Mouse (Mus musculus) urinary bladder, postnatal 4 days (tissue): ENCODE measurements around the gene Fastkd2.

Experiments
- DNase-seq, 2 experiments: peaks; one replicate each; pipeline ENCODE4 v3.0.0; 2021 to 2022; ENCODE audit warnings: low spot score in 2 of 2

Gene Fastkd2

GRCm38 (mm10) chr1:63730240-63730771 lies at the start of gene Fastkd2, which contains the start of gene Mdh1b:
Gene Fastkd2, plus strand, starts transcription at chr1:63730614.
Gene Mdh1b, minus strand, starts transcription at chr1:63730318.
- peak; percentile 78 to 89 for DNase-seq

DNA sequence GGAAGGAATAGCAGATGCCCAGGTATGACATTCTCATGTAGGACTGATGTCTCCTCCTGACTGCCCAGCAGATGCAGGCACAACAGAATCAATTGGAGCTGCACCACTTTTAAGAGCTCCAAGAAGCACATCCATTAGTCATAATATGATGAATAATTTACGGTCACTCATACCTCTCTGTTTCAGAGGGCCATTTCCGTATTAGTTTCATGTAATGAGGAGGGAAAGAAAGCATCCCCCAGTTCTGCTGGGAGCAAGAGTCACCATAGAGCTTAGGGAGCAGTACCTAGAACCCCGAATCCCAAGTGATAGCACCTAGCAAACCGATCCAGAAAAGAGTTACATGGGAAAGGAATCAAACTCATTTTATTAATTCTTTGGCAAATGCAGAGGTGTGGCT lies 43.6 kb upstream of the Fastkd2 start, which contains the start of gene Dytn:
TSS of gene Dytn (minus strand) at position 101 of the 400 bp plus-strand sequence.
- DNase-seq, result no peak

DNA sequence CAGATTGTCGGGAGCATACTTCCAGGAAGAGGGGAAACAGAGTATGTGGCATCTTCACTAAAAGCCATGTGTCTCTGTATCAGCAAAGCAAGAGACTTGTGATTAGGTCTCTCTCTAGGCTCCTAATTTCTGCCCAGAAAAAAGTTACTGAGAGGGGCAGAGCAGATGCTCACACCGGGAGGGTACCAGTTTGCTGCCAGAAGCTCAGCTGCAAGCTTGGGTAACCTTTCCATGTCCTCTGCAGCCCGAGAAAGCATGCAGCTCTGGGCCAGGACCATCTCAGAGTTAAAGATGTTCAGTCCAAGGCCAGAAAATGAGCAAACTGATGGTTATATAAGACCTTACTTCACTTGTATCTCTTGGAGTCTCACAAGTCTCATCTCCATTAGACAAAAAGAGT lies 33.6 kb upstream of the Fastkd2 start:
- DNase-seq, result no peak

GRCm38 (mm10) chr1:63705733-63706132 lies 24.7 kb upstream of the Fastkd2 start:
- DNase-seq, result no peak

- DNase-seq, result no peak
Measured at GRCm38 (mm10) chr1:63708876-63709275, 21.5 kb upstream of the Fastkd2 start.

- DNase-seq, result no peak
Measured at GRCm38 (mm10) chr1:63720161-63720560, 10.3 kb upstream of the Fastkd2 start.

DNA sequence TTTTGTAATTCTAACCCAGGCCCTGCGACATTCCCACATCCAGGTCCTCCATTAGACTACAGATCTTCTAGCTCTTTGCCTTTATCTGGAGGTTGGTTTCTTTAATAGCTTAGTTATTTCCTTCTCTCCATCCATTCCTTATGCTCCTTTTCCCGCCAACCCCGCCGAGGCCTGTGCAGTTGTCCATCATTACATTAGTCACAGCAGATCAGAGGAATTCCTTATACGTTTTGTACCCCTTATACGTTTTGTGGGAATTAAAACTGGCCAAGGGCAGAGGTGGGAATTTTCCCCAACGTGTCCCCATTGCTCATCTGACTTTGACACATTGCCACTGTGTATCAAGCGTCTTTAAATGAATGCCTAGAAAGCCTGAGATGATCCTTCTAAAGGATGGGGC lies 618 bp upstream of the Fastkd2 start:
- no peak for DNase-seq

DNA sequence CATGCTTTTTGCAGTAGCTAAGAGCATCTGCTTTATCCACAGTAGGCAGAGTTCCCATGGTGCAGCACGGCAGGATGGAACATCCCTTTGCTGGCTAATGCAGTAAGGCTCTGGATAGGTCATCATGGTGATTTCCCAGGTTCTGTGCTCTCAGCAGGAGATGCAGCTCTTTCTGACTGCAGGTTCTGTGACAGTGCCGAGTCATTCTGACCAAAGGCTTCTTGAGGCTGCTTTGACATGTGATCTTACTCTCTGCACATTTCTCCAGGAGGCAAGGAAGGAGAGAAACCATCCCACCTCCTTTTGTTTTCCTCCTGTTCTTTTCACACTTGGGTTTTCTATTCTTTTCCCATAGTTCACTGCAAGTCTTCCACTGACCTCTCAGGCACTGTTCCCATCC lies 25.6 kb downstream of the Fastkd2 start:
- no peak for DNase-seq

GRCm38 (mm10) chr1:63763212-63763694 lies 32.8 kb downstream of the Fastkd2 start:
- DNase-seq, result no peak

DNA sequence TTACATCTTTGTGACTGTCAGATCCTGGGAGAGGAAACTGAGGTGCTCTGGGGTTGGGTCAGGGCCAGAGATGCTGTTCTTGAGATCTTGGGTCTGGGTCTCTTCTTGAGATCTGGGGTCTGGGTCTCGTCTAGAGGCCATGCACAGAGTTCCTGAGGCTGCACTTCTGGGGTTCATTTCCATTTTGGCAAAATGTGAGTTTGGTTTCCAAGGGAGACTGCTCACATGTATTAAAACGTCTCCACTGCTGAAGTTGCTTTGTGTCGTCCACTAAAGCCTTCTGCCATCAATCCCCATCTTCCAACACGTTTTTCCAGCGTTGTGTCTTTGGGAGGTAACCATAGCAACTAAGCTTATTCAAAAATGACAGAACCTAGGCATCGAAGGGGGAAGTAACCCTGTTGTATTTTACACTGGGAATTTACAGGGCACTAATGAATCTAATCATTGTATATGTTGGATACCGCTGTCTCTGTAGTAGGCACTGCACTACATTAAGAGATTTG lies 33.5 kb downstream of the Fastkd2 start:
- DNase-seq, result no peak

GRCm38 (mm10) chr1:63764395-63764794 lies 34.0 kb downstream of the Fastkd2 start:
- no peak for DNase-seq

DNA sequence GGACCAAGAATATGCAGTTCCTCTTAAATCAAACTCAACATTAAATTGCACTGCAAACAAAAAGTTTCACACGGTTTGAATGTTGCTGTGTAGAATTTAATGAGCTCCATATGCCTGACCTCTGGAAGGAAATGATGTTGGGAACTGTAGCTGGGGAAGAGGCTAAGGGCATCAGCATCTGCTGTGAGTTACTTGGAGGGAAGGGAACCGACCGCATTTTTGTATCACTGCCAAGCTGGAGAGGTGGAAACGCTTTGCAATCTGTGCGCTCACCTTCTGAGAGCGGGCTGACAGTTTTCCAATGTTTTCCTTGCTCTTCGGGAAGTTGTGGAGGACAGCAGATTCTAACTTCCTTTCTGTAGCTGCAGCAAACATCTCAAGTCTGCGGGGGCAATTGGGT lies 37.7 kb downstream of the Fastkd2 start:
- DNase-seq, result no peak

GRCm38 (mm10) chr1:63769167-63769566 lies 38.8 kb downstream of the Fastkd2 start, which contains the start of gene 4933402D24Rik:
Gene 4933402D24Rik, minus strand, starts transcription at chr1:63769267.
- DNase-seq, result no peak

DNA sequence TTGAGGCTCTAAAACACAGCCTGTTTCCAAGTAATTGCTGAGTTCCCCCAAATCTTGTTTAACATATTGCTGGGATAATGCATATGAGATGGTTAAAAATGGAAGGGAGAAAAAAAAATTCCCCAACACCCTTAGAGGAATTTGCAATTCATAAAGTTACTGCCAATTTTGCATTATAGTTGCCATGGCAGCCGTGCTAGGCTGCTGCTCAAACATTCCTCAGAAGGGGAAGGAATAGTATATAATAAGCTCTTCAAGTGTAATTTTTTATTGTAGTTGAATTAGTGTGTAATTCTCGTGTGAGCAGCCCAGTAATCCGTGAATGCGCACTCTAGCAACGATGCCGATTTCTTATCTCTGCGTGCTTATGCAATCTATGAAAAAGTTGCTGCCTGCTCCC lies 39.9 kb downstream of the Fastkd2 start:
- no peak for DNase-seq

GRCm38 (mm10) chr1:63776396-63776795 lies 46.0 kb downstream of the Fastkd2 start:
- no peak for DNase-seq

GRCm38 (mm10) chr1:63776902-63777630 lies 46.7 kb downstream of the Fastkd2 start:
- no peak for DNase-seq

DNA sequence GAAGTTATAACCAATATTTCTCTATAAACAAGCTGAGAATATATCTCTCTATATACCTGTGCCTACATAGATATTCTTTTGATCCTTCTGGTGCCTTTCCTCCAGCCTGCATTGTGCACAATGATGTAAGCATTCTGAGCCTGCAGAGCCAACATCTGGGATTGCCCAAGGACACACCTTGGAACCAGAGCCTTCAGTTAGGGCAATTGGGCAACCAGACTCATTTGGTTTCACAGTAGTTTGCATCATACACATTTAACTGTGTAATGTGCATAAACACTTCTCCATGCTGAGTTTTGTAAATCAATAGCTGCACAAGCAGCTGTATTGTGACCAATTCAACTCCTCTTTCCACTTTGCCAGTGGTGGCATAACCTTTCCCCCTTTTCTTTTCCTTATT lies 63.9 kb downstream of the Fastkd2 start:
- no peak for DNase-seq
